Comparison of ENCODE assay signal across 17 mouse cellular contexts in genomic region chr3:144044366-144044765, GRCm38 (mm10).
"Had no signal": no experiment of that assay in that cellular context is flagged by ENCODE, and none has a peak within 500 bp of the region (broad histone marks: within the 10 kb centered on the region; RNA-seq: fewer than 3 reads in every experiment).

No protein-coding gene starts in this region.

- H3K4me1 ChIP-seq: intestine, embryonic 15.5 days; liver, embryonic 13.5 days; midbrain, embryonic 13.5 days; stomach, embryonic 15.5 days had no signal

- H3K27me3 ChIP-seq: intestine, embryonic 15.5 days; limb, embryonic 13.5 days; liver, embryonic 13.5 days; midbrain, embryonic 13.5 days; neural tube, embryonic 12.5 days; stomach, embryonic 15.5 days had no signal

- H3K4me2 ChIP-seq: intestine, embryonic 15.5 days; limb, embryonic 13.5 days; liver, embryonic 13.5 days; midbrain, embryonic 13.5 days; neural tube, embryonic 12.5 days; stomach, embryonic 15.5 days had no signal

- H3K36me3 ChIP-seq: intestine, embryonic 15.5 days; limb, embryonic 13.5 days; liver, embryonic 13.5 days; midbrain, embryonic 13.5 days; neural tube, embryonic 12.5 days; stomach, embryonic 15.5 days had no signal

- H3K4me3 ChIP-seq: intestine, embryonic 15.5 days; layer of hippocampus, adult 2 months; limb, embryonic 13.5 days; liver, embryonic 13.5 days; midbrain, embryonic 13.5 days; neural tube, embryonic 12.5 days; stomach, embryonic 15.5 days had no signal

- H3K9ac ChIP-seq: intestine, embryonic 15.5 days; limb, embryonic 13.5 days; liver, embryonic 13.5 days; midbrain, embryonic 13.5 days; neural tube, embryonic 12.5 days; stomach, embryonic 15.5 days had no signal

- H3K9me3 ChIP-seq: intestine, embryonic 15.5 days; limb, embryonic 13.5 days; liver, embryonic 13.5 days; midbrain, embryonic 13.5 days; neural tube, embryonic 12.5 days; stomach, embryonic 15.5 days had no signal

- ATAC-seq: intestine, embryonic 15.5 days; midbrain, embryonic 13.5 days had no signal

- DNase-seq: kidney, adult 18-20 months; kidney, postnatal 10 days; kidney, postnatal 4 days; left cerebral cortex, postnatal 4 days; liver, embryonic 13.5 days; lung, adult 18-20 months; lung, postnatal 4 days; retina, postnatal 1 day; right cerebral cortex, postnatal 4 days; spleen, adult 18-20 months; thymus, postnatal 36 days had no signal

- H3K27ac ChIP-seq: intestine, embryonic 15.5 days; layer of hippocampus, adult 2 months; limb, embryonic 13.5 days; liver, embryonic 13.5 days; midbrain, embryonic 13.5 days; neural tube, embryonic 12.5 days; stomach, embryonic 15.5 days had no signal
